ENCODE assay signal across 9 mouse cellular contexts in genomic region chr7:30586455-30587020, GRCm38 (mm10). TPM values are rescaled to one million over a fixed set of nuclear protein-coding genes. Genes with fewer than 3 reads are reported as not detected.
DNase-seq lines count a peak whose midpoint lies in the region; ATAC-seq lines count a peak whose summit lies in the region.
"Had no signal": no experiment of that assay in that cellular context is flagged by ENCODE, and none has a peak within 500 bp of the region (broad histone marks: within the 10 kb centered on the region; RNA-seq: fewer than 3 reads in every experiment).

No protein-coding gene starts in this region.

- peaks cover 22% of the 10 kb centered on the region for H3K4me1 ChIP-seq in heart, embryonic 15.5 days (replicated peaks)
- H3K4me1 ChIP-seq in embryonic facial prominence, embryonic 10.5 days, result peaks cover 24% of the 10 kb centered on the region
- peaks cover 29% of the 10 kb centered on the region for H3K4me1 ChIP-seq in hindbrain, embryonic 13.5 days (replicated peaks)
- H3K4me1 ChIP-seq in midbrain, embryonic 14.5 days (ENCODE audit: control insufficient read depth, insufficient read depth, low read length), result peaks cover 10% of the 10 kb centered on the region

- H3K36me3 ChIP-seq in heart, embryonic 15.5 days, result peaks cover 42% of the 10 kb centered on the region
- peaks cover 56% of the 10 kb centered on the region for H3K36me3 ChIP-seq in embryonic facial prominence, embryonic 10.5 days (replicated peaks)
- H3K36me3 ChIP-seq in hindbrain, embryonic 13.5 days, result peaks cover 53% of the 10 kb centered on the region
- H3K36me3 ChIP-seq in midbrain, embryonic 14.5 days (ENCODE audit: control insufficient read depth, insufficient read depth, low read length), result peaks cover 52% of the 10 kb centered on the region

- peak overlapping the region; percentile 99; the same call in 1 of the 2 replicates for H3K4me3 ChIP-seq in heart, embryonic 15.5 days
- H3K4me3 ChIP-seq in embryonic facial prominence, embryonic 10.5 days, result peak overlapping the region; percentile 99
- H3K4me3 ChIP-seq in hindbrain, embryonic 13.5 days, result peak overlapping the region; percentile 97
- H3K4me3 ChIP-seq in midbrain, embryonic 14.5 days (replicated peaks; ENCODE audit: low read depth, low read length), result no peak overlapping the region

- no peak for DNase-seq in heart, postnatal 36 days
- DNase-seq in embryonic facial prominence, embryonic 10.5 days (ENCODE audit: low spot score), result no peak
- DNase-seq in midbrain, embryonic 14.5 days, result no peak
- no peak for DNase-seq in layer of hippocampus, postnatal 14 days (ENCODE audit: low spot score in 2 of 2)
- no peak for DNase-seq in T-cell, adult 2 months (ENCODE audit: low spot score)
- no peak for DNase-seq in embryo, embryonic 11 days

- intact Hi-C loops in heart, postnatal 36 days (cut with DNase I), result loop anchor here (1.0 to 5.0 kb wide), 4 partner anchors 22 to 386 kb away; partner anchors contain the start of genes Fam187b, Hspb6, Lsr and Proser3

- H3K9ac ChIP-seq in heart, embryonic 15.5 days, result no peak overlapping the region
- H3K9ac ChIP-seq in hindbrain, embryonic 13.5 days, result peak overlapping the region; percentile 99
- H3K9ac ChIP-seq in midbrain, embryonic 14.5 days (replicated peaks; ENCODE audit: low read length), result no peak overlapping the region

- WGBS in heart, embryonic 15.5 days, result 90% methylated on average over 28 of the region's 28 CpGs
- 90% methylated on average over 28 of the region's 28 CpGs for WGBS in embryonic facial prominence, embryonic 10.5 days
- WGBS in hindbrain, embryonic 13.5 days, result 88% methylated on average over 28 of the region's 28 CpGs
- WGBS in midbrain, embryonic 14.5 days, result 88% methylated on average over 28 of the region's 28 CpGs

- no peaks in the 10 kb centered on the region for H3K9me3 ChIP-seq in heart, embryonic 15.5 days (replicated peaks)
- no peaks in the 10 kb centered on the region for H3K9me3 ChIP-seq in embryonic facial prominence, embryonic 10.5 days
- no peaks in the 10 kb centered on the region for H3K9me3 ChIP-seq in hindbrain, embryonic 13.5 days
- no peaks in the 10 kb centered on the region for H3K9me3 ChIP-seq in midbrain, embryonic 14.5 days (ENCODE audit: control insufficient read depth, low read length)

- ATAC-seq in heart, embryonic 15.5 days (replicated peaks; ENCODE audit: insufficient number of reproducible peaks, insufficient read depth, low FRiP score, low read depth), result no peak
- no peak for ATAC-seq in hindbrain, embryonic 13.5 days (ENCODE audit: low FRiP score)
- no peak for ATAC-seq in midbrain, embryonic 14.5 days (ENCODE audit: low FRiP score, low TSS enrichment)

- H3K27ac ChIP-seq in heart, embryonic 15.5 days, result no peak overlapping the region
- H3K27ac ChIP-seq in embryonic facial prominence, embryonic 10.5 days (replicated peaks), result no peak overlapping the region
- no peak overlapping the region for H3K27ac ChIP-seq in hindbrain, embryonic 13.5 days
- H3K27ac ChIP-seq in midbrain, embryonic 14.5 days (replicated peaks; ENCODE audit: low read depth, low read length), result no peak overlapping the region
- H3K27ac ChIP-seq: macrophage had no signal

- H3K27me3 ChIP-seq in heart, embryonic 15.5 days, result no peaks in the 10 kb centered on the region
- H3K27me3 ChIP-seq in embryonic facial prominence, embryonic 10.5 days (replicated peaks; ENCODE audit: low read depth, poor library complexity, severe bottlenecking), result no peaks in the 10 kb centered on the region
- H3K27me3 ChIP-seq in hindbrain, embryonic 13.5 days, result no peaks in the 10 kb centered on the region
- H3K27me3 ChIP-seq in midbrain, embryonic 14.5 days (ENCODE audit: control insufficient read depth, insufficient read depth, low read length), result no peaks in the 10 kb centered on the region

- H3K4me2 ChIP-seq in heart, embryonic 15.5 days, result no peak overlapping the region
- peak overlapping the region; percentile 89 for H3K4me2 ChIP-seq in hindbrain, embryonic 13.5 days
- peak overlapping the region; percentile 72 for H3K4me2 ChIP-seq in midbrain, embryonic 14.5 days (ENCODE audit: low read length)

RNA-seq across cellular contexts. Expression of gene Kmt2b, which starts 2.0 kb away (rescaled TPM):
- 4.2 and 4.4 TPM in 2 replicates for polyA plus RNA-seq in heart, embryonic 15.5 days (2015; fragmentation: Nextera tagmentation; extraction: Ambion mirVana)
- total RNA-seq in heart, postnatal 36 days (2021), result 10 to 100 TPM; 18.5 to 20.5 TPM
- polyA plus RNA-seq in embryonic facial prominence, embryonic 10.5 days (2016; fragmentation: Nextera tagmentation; extraction: Ambion mirVana), result 8.9 and 10.2 TPM in 2 replicates
- polyA plus RNA-seq in hindbrain, embryonic 13.5 days (2015; fragmentation: Nextera tagmentation; extraction: Ambion mirVana), result 10.7 and 11.3 TPM in 2 replicates
- 13.1 and 15.4 TPM in 2 replicates for polyA plus RNA-seq in midbrain, embryonic 14.5 days (2014; fragmentation: Nextera tagmentation; extraction: Ambion mirVana)
- 10 to 100 TPM; 46.1 to 54.4 TPM for total RNA-seq in layer of hippocampus, postnatal 14 days (2021)

RNA-seq across cellular contexts. Expression of gene Zbtb32, which starts 12.2 kb away (rescaled TPM):
- polyA plus RNA-seq in heart, embryonic 15.5 days (2015; fragmentation: Nextera tagmentation; extraction: Ambion mirVana), result 0.14 and 0.23 TPM in 2 replicates
- not detected for total RNA-seq in heart, postnatal 36 days (2021)
- polyA plus RNA-seq in embryonic facial prominence, embryonic 10.5 days (2016; fragmentation: Nextera tagmentation; extraction: Ambion mirVana), result 0.41 TPM in 1 of 2 replicates, not detected in the other
- polyA plus RNA-seq in hindbrain, embryonic 13.5 days (2015; fragmentation: Nextera tagmentation; extraction: Ambion mirVana), result 0.21 and 0.25 TPM in 2 replicates
- 0.34 and 0.47 TPM in 2 replicates for polyA plus RNA-seq in midbrain, embryonic 14.5 days (2014; fragmentation: Nextera tagmentation; extraction: Ambion mirVana)
- not detected for total RNA-seq in layer of hippocampus, postnatal 14 days (2021)

RNA-seq across cellular contexts. Expression of gene Igflr1, which starts 21.3 kb away (rescaled TPM):
- 3.7 and 4.0 TPM in 2 replicates for polyA plus RNA-seq in heart, embryonic 15.5 days (2015; fragmentation: Nextera tagmentation; extraction: Ambion mirVana)
- 1 to 10 TPM in 1 of 2 experiments, under 1 TPM in 1; 0.67 to 1.2 TPM for total RNA-seq in heart, postnatal 36 days (2021)
- polyA plus RNA-seq in embryonic facial prominence, embryonic 10.5 days (2016; fragmentation: Nextera tagmentation; extraction: Ambion mirVana), result 2.8 and 4.6 TPM in 2 replicates
- polyA plus RNA-seq in hindbrain, embryonic 13.5 days (2015; fragmentation: Nextera tagmentation; extraction: Ambion mirVana), result 5.3 and 6.1 TPM in 2 replicates
- 2.8 and 5.8 TPM in 2 replicates for polyA plus RNA-seq in midbrain, embryonic 14.5 days (2014; fragmentation: Nextera tagmentation; extraction: Ambion mirVana)
- total RNA-seq in layer of hippocampus, postnatal 14 days (2021), result 1 to 10 TPM; 2.1 to 3.7 TPM
- polyA plus RNA-seq: macrophage had no signal

RNA-seq across cellular contexts. Expression of gene Psenen, which starts 23.1 kb away (rescaled TPM):
- polyA plus RNA-seq in heart, embryonic 15.5 days (2015; fragmentation: Nextera tagmentation; extraction: Ambion mirVana), result 104 and 106 TPM in 2 replicates
- 10 to 100 TPM; 75.8 to 81.6 TPM for total RNA-seq in heart, postnatal 36 days (2021)
- polyA plus RNA-seq in embryonic facial prominence, embryonic 10.5 days (2016; fragmentation: Nextera tagmentation; extraction: Ambion mirVana), result 112 and 118 TPM in 2 replicates
- 134 and 139 TPM in 2 replicates for polyA plus RNA-seq in hindbrain, embryonic 13.5 days (2015; fragmentation: Nextera tagmentation; extraction: Ambion mirVana)
- polyA plus RNA-seq in midbrain, embryonic 14.5 days (2014; fragmentation: Nextera tagmentation; extraction: Ambion mirVana), result 99.1 and 135 TPM in 2 replicates
- 10 to 100 TPM; 77.0 to 84.1 TPM for total RNA-seq in layer of hippocampus, postnatal 14 days (2021)

RNA-seq across cellular contexts. Expression of gene Gm49396, which starts 23.4 kb away (rescaled TPM):
- 8.4 and 10.8 TPM in 2 replicates for polyA plus RNA-seq in heart, embryonic 15.5 days (2015; fragmentation: Nextera tagmentation; extraction: Ambion mirVana)
- total RNA-seq in heart, postnatal 36 days (2021), result 1 to 10 TPM; 1.4 to 1.6 TPM
- polyA plus RNA-seq in embryonic facial prominence, embryonic 10.5 days (2016; fragmentation: Nextera tagmentation; extraction: Ambion mirVana), result 14.2 and 15.3 TPM in 2 replicates
- polyA plus RNA-seq in hindbrain, embryonic 13.5 days (2015; fragmentation: Nextera tagmentation; extraction: Ambion mirVana), result 15.4 and 19.8 TPM in 2 replicates
- 8.2 and 11.8 TPM in 2 replicates for polyA plus RNA-seq in midbrain, embryonic 14.5 days (2014; fragmentation: Nextera tagmentation; extraction: Ambion mirVana)
- total RNA-seq in layer of hippocampus, postnatal 14 days (2021), result 1 to 10 TPM; 4.7 to 5.3 TPM
